Mouse (Mus musculus) left cerebral cortex, postnatal 4 days (tissue): ENCODE results near the gene Mien1. TPM values are rescaled to one million over a fixed set of nuclear protein-coding genes. Genes with fewer than 3 reads are reported as not detected.

Experiments used
- DNase-seq: peaks from one replicate; pipeline ENCODE4 v3.0.0-alpha.2; 2022
- intact Hi-C: fragments of 180-260 bp; cut with DNase I; formaldehyde crosslinking; loops from one replicate; pipeline ENCODE4 v1.15.1; 2025
- total RNA-seq, 2 experiments: library from RNA; stranded (reverse); gene quantifications; 2 replicates each; pipeline ENCODE4 v1.2.3; 2021

Gene Mien1
- total RNA-seq, 2 experiments from 2014 or later, result 111 to 118 TPM

GRCm38 (mm10) chr11:98435723-98436122 lies 3.1 kb downstream of the Mien1 start:
- no peak for DNase-seq
- intact Hi-C loops, result no loop called here

GRCm38 (mm10) chr11:98431743-98432502 lies 6.9 kb downstream of the Mien1 start:
- DNase-seq, result no peak
- intact Hi-C loops, result no loop called here

DNA sequence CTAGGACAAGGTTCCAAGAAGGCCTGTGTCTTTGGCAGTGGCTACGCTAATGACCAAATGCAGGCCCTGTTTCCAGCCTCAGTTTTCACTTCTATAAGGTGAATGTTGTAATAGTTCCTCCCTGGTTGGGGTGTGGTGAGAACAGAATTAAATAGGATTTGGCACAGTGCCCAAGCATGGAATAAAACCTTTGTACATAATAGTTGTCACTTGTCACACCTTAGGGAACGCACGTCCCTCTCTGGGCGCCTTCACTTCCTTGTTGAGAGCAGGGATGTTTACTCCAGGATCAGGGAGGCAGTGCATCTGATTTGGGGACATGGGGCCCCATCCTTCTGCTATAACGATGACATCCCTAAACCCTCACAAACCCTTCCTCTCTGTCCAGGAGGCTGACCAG lies 10.4 kb downstream of the Mien1 start:
- DNase-seq, result no peak
- intact Hi-C loops, result no loop called here

- DNase-seq, result no peak
- intact Hi-C loops, result no loop called here
Observed at GRCm38 (mm10) chr11:98426592-98426991, 12.2 kb downstream of the Mien1 start.

DNA sequence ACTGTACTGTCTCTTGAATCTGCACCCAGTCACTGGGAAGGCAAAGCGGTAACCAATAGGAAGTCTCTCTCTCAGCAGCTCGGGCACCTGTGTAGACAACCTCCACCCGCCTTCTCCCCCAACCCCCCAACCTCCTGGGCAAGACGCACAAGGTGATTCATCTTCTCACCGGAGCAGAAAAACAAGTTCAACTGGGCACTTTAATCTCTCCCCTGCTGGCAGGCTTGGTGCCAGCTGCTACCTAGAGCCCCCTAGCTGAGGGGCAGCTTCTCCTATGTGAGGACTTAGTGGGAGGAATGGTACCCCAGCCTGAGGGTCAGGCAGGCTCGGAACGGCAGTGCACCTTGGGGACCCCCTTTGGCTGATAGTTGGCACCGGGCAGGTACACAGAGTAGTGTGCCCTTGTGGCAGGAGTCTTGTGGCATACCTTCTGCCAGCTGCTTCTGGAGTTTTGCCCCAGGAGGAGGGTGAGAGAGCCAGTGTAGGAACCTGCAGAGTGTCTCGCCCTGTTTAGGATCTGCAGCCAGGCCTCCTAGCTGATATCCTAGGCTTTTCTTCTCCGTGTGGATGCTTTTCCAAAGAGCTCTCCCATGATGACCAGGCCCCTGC lies 19.7 kb downstream of the Mien1 start:
- intact Hi-C loops, result no loop called here
- no peak for DNase-seq

DNA sequence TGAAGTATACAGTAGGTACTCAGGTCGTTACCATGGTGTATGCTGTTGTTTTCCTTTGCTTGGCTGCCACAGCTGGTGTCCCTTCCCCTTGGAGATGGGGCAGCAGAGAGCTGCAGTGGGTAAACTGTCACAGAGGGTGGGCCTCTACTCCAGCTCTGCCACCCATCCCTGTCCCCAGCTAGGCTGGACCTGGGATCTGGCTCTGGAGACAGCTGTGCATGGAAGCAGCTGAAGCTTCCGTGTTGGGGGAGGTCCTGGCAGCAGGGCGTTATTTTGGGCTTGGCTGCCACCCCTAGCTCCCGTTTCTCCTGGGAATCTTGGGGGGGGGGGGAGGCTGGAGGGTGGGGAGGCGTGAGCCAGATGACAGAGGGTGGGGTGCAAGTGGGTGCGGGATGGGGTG lies 20.5 kb downstream of the Mien1 start:
- intact Hi-C loops, result no loop called here
- no peak for DNase-seq

- intact Hi-C loops, result no loop called here
- no peak for DNase-seq
Observed at GRCm38 (mm10) chr11:98417074-98417473, 21.7 kb downstream of the Mien1 start.

DNA sequence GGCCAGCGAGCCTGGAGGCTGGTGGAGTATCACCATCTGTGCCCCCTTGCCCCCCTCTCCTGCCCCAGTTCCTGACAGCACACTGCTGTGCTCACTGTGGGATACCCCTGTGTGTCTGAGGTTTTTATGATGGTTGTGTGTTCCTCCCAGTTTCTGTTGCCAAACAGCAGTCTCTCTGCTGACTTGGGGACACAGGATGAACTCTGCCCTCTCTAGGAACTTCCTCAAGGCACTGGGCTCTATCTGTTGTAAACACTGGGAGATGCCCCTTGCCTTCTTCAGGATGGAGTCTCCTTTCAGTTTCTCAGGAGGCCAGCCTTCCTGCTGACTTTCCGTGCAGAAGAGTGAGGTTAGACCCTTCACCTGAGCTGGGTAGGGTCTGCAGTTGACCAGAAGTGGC lies 24.6 kb downstream of the Mien1 start:
- no peak for DNase-seq
- intact Hi-C loops, result no loop called here

DNA sequence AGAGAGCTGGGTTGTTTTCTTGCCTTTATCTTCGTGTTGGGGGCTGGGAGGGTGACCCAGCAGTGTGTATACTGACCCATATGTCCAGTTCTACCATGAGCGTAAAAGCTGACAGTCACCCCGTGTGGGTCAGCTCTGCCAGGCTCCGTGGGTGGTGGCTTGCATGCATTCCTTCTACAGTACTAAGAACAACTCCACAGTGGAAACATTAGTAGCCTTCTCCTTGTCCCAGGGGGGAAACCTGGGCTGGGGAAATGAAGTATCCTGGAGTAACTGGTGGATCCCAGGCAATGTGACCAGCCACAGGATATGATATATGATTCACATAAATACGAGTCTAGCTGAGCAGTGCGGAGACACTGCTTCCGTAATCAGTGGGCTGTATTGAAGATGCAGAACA lies 25.1 kb downstream of the Mien1 start:
- no peak for DNase-seq
- intact Hi-C loops, result no loop called here

- intact Hi-C loops, result no loop called here
Observed at GRCm38 (mm10) chr11:98412797-98413301, 25.9 kb downstream of the Mien1 start.

GRCm38 (mm10) chr11:98412273-98412796 lies 26.5 kb downstream of the Mien1 start, which contains the start of gene Erbb2:
Gene Erbb2, plus strand, starts transcription at chr11:98412470.
- intact Hi-C loops, result no loop called here
- DNase-seq, result peak; percentile 62

More at GRCm38 (mm10) chr11:98412797-98413301, 25.9 kb downstream of the Mien1 start:
- DNase-seq, result peak; percentile 48

GRCm38 (mm10) chr11:98409341-98409822 lies 29.4 kb downstream of the Mien1 start:
- no peak for DNase-seq
- intact Hi-C loops, result no loop called here

GRCm38 (mm10) chr11:98408872-98409271 lies 29.9 kb downstream of the Mien1 start:
- DNase-seq, result no peak
- intact Hi-C loops, result no loop called here

DNA sequence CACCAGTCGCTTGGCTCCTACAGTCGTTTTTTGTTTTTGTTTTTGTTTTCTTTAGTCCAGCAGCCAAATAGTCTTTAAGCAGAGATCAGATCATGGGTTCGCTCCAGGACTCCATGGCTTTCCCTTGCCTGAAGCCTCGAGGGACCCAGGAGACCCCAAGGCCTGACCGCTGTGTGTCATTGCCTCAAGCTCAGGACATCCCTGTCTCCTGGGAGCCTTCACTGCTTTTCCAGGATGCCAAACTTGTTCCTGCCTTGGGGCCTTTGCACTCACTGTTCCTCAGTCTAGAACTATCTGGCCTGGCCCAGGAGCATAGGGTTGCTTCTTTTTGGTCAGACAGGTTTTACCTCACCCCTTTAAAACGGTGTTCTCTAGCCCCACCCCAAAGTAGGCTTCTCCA lies 32.2 kb downstream of the Mien1 start:
- intact Hi-C loops, result no loop called here

DNA sequence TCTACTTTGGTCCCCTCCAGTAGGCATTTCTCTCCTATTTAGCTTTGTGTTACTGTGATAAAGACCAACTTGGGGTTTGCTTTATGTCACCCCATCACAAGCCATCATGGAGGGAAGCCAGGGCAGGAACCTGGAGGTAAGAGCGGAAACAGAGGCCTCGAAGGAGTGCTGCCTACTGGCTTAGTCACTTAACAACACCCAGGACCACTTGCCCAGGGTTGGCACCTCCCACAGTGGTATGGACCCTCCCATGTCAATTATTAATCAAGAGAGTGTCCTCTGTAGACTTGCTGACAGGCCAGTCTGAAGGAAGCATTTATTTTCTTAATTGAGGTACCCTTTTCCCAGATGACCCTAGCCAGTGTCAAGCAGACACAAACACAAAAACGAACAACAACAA lies 38.0 kb downstream of the Mien1 start:
- intact Hi-C loops, result no loop called here
- no peak for DNase-seq

More for the DNA sequence above, 32.2 kb downstream of the Mien1 start:
- DNase-seq, result no peak

- intact Hi-C loops, result no loop called here
- peak; percentile 92 for DNase-seq
Observed at GRCm38 (mm10) chr11:98400161-98400726, 38.5 kb downstream of the Mien1 start, which contains the start of gene Pgap3. Gene Pgap3, minus strand, starts transcription at chr11:98400490.

DNA sequence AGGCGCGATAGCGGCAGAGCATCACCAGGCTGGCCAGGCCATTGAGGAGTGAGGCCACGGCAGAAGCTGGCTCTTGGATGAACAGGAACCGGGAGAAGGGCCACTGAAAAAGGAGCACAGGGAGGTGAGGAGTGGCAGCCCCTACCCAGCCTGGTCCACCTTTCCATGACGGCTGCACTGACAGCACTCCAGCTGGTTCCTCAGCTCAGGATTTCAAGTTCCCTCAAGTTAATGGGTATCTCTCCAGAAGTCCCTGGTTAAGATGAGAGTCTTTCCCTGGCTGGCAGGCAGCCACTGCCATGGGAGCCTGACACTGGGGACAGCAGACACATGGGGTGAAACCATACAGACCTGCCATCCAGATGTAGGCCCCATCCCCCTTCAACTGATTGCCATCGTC lies 40.8 kb downstream of the Mien1 start:
- intact Hi-C loops, result no loop called here
- DNase-seq, result no peak

DNA sequence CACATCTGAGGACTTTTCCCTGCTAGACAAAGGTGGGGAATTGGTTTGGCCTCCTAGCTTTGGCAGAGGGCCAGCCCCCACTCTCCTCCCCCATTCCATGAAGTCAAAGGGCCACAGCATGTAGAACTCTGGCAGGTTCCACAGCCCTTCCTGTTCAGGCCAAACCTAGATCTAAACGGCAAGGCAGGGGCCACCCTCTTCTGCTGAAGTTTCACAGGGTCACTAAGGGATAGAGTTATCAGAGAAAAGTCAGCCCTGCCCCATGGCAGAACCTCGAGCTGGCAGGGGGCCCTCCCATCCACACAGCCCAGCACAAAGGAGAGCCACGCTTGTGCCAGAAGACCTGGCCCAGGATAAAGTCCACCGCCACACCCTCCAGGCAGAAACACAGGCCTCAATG lies 43.8 kb downstream of the Mien1 start:
- DNase-seq, result no peak
- intact Hi-C loops, result no loop called here

GRCm38 (mm10) chr11:98394301-98394700 lies 44.5 kb downstream of the Mien1 start:
- no peak for DNase-seq
- intact Hi-C loops, result no loop called here

- DNase-seq, result peak; percentile 34
- intact Hi-C loops, result no loop called here
Observed at GRCm38 (mm10) chr11:98393317-98393716, 45.5 kb downstream of the Mien1 start.

DNA sequence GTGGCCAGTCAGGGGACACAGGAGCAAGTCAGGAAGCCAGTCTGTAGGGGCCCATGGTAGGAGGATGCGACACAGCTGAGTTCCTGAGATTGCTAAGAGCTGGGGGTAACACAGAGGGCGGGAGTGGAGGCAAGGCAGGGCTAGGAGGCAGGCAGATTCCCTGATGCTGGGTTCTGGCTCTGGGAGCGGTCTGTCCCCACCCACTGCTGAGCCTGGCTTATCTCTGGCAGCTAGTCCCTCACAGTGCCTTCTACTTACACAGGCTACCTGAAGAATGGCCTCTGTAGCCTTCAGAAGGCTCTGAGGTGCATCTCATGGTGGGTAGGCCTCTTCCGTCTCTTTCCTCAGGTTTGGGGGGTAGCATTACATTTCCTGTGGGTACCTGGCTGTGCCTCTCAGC lies 46.1 kb downstream of the Mien1 start:
- DNase-seq, result no peak
- intact Hi-C loops, result no loop called here
